Mouse (Mus musculus): ENCODE data around the gene Pip4k2c. TPM values are rescaled to one million over a fixed set of nuclear protein-coding genes. Genes with fewer than 3 reads are reported as not detected.

Gene Pip4k2c
- total and polyA plus RNA-seq, 2 experiments from 2014 or later: 23.7 to 25.0 TPM

GRCm38 (mm10) chr10:127209928-127210570 lies 1.3 kb downstream of the Pip4k2c start:
- WGBS: 73% methylated on average over 13 of the region's 13 CpGs
- no peak overlapping the region for H3K9ac ChIP-seq (replicated peaks; ENCODE audit: low read depth, low read length)
- H3K4me3 ChIP-seq (ENCODE audit: low read depth, low read length): no peak overlapping the region
- peak overlapping the region; percentile 96 for H3K4me2 ChIP-seq (ENCODE audit: low read depth, low read length)
- no peaks in the 10 kb centered on the region for H3K27me3 ChIP-seq (ENCODE audit: control insufficient read depth, insufficient read depth, low read length)
- H3K36me3 ChIP-seq (replicated peaks; ENCODE audit: control insufficient read depth, insufficient read depth, low read length): peaks cover 28% of the 10 kb centered on the region
- ATAC-seq (ENCODE audit: insufficient read depth, low read depth) (no peak), DNase-seq (ENCODE audit: low spot score) (no peak)
- no peak overlapping the region for H3K27ac ChIP-seq (ENCODE audit: low read depth)
- TF ChIP-seq EP300 (IDR thresholded peaks at IDR 0.05; ENCODE audit: low read depth) (no peak), CTCF (IDR thresholded peaks at IDR 0.05; ENCODE audit: low read depth) (no peak)
- H3K4me1 ChIP-seq (ENCODE audit: control insufficient read depth, insufficient read depth): peaks cover 16% of the 10 kb centered on the region
- no peaks in the 10 kb centered on the region for H3K9me3 ChIP-seq (replicated peaks; ENCODE audit: control insufficient read depth, low read length)

- peaks cover 16% of the 10 kb centered on the region for H3K4me1 ChIP-seq (ENCODE audit: control insufficient read depth, insufficient read depth)
- H3K4me2 ChIP-seq (ENCODE audit: low read depth, low read length): no peak overlapping the region
- H3K4me3 ChIP-seq (ENCODE audit: low read depth, low read length): no peak overlapping the region
- ATAC-seq (ENCODE audit: insufficient read depth, low read depth): no peak
- H3K36me3 ChIP-seq (replicated peaks; ENCODE audit: control insufficient read depth, insufficient read depth, low read length): peaks cover 36% of the 10 kb centered on the region
- no peaks in the 10 kb centered on the region for H3K27me3 ChIP-seq (ENCODE audit: control insufficient read depth, insufficient read depth, low read length)
- no peak for TF ChIP-seq CTCF (IDR thresholded peaks at IDR 0.05; ENCODE audit: low read depth)
- no peak for TF ChIP-seq EP300 (IDR thresholded peaks at IDR 0.05; ENCODE audit: low read depth)
- 63% methylated on average over 4 of the region's 4 CpGs for WGBS
- H3K9me3 ChIP-seq (replicated peaks; ENCODE audit: control insufficient read depth, low read length): no peaks in the 10 kb centered on the region
- H3K27ac ChIP-seq (ENCODE audit: low read depth): peak overlapping the region; percentile 34
- DNase-seq (ENCODE audit: low spot score): no peak
- no peak overlapping the region for H3K9ac ChIP-seq (replicated peaks; ENCODE audit: low read depth, low read length)
Measured at GRCm38 (mm10) chr10:127208921-127209320, 2.5 kb downstream of the Pip4k2c start.

- no peak overlapping the region for H3K9ac ChIP-seq (replicated peaks; ENCODE audit: low read depth, low read length)
- no peak for TF ChIP-seq CTCF (IDR thresholded peaks at IDR 0.05; ENCODE audit: low read depth)
- TF ChIP-seq EP300 (IDR thresholded peaks at IDR 0.05; ENCODE audit: low read depth): no peak
- H3K27ac ChIP-seq (ENCODE audit: low read depth): no peak overlapping the region
- WGBS: 73% methylated on average over 10 of the region's 10 CpGs
- no peaks in the 10 kb centered on the region for H3K9me3 ChIP-seq (replicated peaks; ENCODE audit: control insufficient read depth, low read length)
- no peak overlapping the region for H3K4me3 ChIP-seq (ENCODE audit: low read depth, low read length)
- DNase-seq (ENCODE audit: low spot score): no peak
- H3K4me1 ChIP-seq (ENCODE audit: control insufficient read depth, insufficient read depth): peaks cover 9% of the 10 kb centered on the region; the same call in 1 of the 2 replicates
- H3K36me3 ChIP-seq (replicated peaks; ENCODE audit: control insufficient read depth, insufficient read depth, low read length): peaks cover 62% of the 10 kb centered on the region
- ATAC-seq (ENCODE audit: insufficient read depth, low read depth): no peak
- H3K27me3 ChIP-seq (ENCODE audit: control insufficient read depth, insufficient read depth, low read length): no peaks in the 10 kb centered on the region
- no peak overlapping the region for H3K4me2 ChIP-seq (ENCODE audit: low read depth, low read length)
Measured at GRCm38 (mm10) chr10:127205373-127205772, 6.0 kb downstream of the Pip4k2c start.

- H3K4me1 ChIP-seq (ENCODE audit: control insufficient read depth, insufficient read depth): peaks cover 8% of the 10 kb centered on the region; the same call in 1 of the 2 replicates
- peaks cover 65% of the 10 kb centered on the region for H3K36me3 ChIP-seq (replicated peaks; ENCODE audit: control insufficient read depth, insufficient read depth, low read length)
- ATAC-seq (ENCODE audit: insufficient read depth, low read depth) (no peak), DNase-seq (ENCODE audit: low spot score) (no peak)
- no peaks in the 10 kb centered on the region for H3K9me3 ChIP-seq (replicated peaks; ENCODE audit: control insufficient read depth, low read length)
- no peak overlapping the region for H3K4me2 ChIP-seq (ENCODE audit: low read depth, low read length)
- no peak overlapping the region for H3K4me3 ChIP-seq (ENCODE audit: low read depth, low read length)
- no peak for TF ChIP-seq CTCF (IDR thresholded peaks at IDR 0.05; ENCODE audit: low read depth)
- TF ChIP-seq EP300 (IDR thresholded peaks at IDR 0.05; ENCODE audit: low read depth): no peak
- H3K9ac ChIP-seq (replicated peaks; ENCODE audit: low read depth, low read length): no peak overlapping the region
- WGBS: 85% methylated on average over 5 of the region's 5 CpGs
- no peaks in the 10 kb centered on the region for H3K27me3 ChIP-seq (ENCODE audit: control insufficient read depth, insufficient read depth, low read length)
- H3K27ac ChIP-seq (ENCODE audit: low read depth): no peak overlapping the region
Measured at GRCm38 (mm10) chr10:127204589-127204988, 6.8 kb downstream of the Pip4k2c start.

- Histone ChIP-seq H3K9ac (replicated peaks; ENCODE audit: low read depth, low read length) (no peak overlapping the region), H3K9me3 (replicated peaks; ENCODE audit: control insufficient read depth, low read length) (no peaks in the 10 kb centered on the region), H3K4me3 (ENCODE audit: low read depth, low read length) (no peak overlapping the region), H3K4me2 (ENCODE audit: low read depth, low read length) (no peak overlapping the region), H3K4me1 (ENCODE audit: control insufficient read depth, insufficient read depth) (no peaks in the 10 kb centered on the region), H3K27ac (ENCODE audit: low read depth) (no peak overlapping the region), H3K36me3 (replicated peaks; ENCODE audit: control insufficient read depth, insufficient read depth, low read length) (peaks cover 75% of the 10 kb centered on the region), H3K27me3 (ENCODE audit: control insufficient read depth, insufficient read depth, low read length) (no peaks in the 10 kb centered on the region)
- DNase-seq (ENCODE audit: low spot score) (no peak), ATAC-seq (ENCODE audit: insufficient read depth, low read depth) (no peak)
- TF ChIP-seq EP300 (IDR thresholded peaks at IDR 0.05; ENCODE audit: low read depth): no peak
- 82% methylated on average over 3 of the region's 3 CpGs for WGBS
Measured at GRCm38 (mm10) chr10:127203106-127203505, 8.3 kb downstream of the Pip4k2c start.

GRCm38 (mm10) chr10:127200279-127200678 lies 11.1 kb downstream of the Pip4k2c start:
- H3K4me1 ChIP-seq (ENCODE audit: control insufficient read depth, insufficient read depth): peaks cover 8% of the 10 kb centered on the region; the same call in 1 of the 2 replicates
- H3K27ac ChIP-seq (ENCODE audit: low read depth): no peak overlapping the region
- no peak overlapping the region for H3K9ac ChIP-seq (replicated peaks; ENCODE audit: low read depth, low read length)
- H3K27me3 ChIP-seq (ENCODE audit: control insufficient read depth, insufficient read depth, low read length): no peaks in the 10 kb centered on the region
- H3K4me2 ChIP-seq (ENCODE audit: low read depth, low read length): no peak overlapping the region
- no peak overlapping the region for H3K4me3 ChIP-seq (ENCODE audit: low read depth, low read length)
- no peak for ATAC-seq (ENCODE audit: insufficient read depth, low read depth)
- 0 out of 2 replicates have a peak, but pooled peaks have one; percentile 9 for TF ChIP-seq CTCF (IDR thresholded peaks at IDR 0.05; ENCODE audit: low read depth)
- TF ChIP-seq EP300 (IDR thresholded peaks at IDR 0.05; ENCODE audit: low read depth): no peak
- WGBS: 79% methylated on average over 8 of the region's 8 CpGs
- peaks cover 57% of the 10 kb centered on the region for H3K36me3 ChIP-seq (replicated peaks; ENCODE audit: control insufficient read depth, insufficient read depth, low read length)
- H3K9me3 ChIP-seq (replicated peaks; ENCODE audit: control insufficient read depth, low read length): no peaks in the 10 kb centered on the region
- DNase-seq (ENCODE audit: low spot score): no peak

Data from heart, postnatal 0 days (tissue).